Mouse (Mus musculus): ENCODE measurements around the gene Arnt2.

DNA sequence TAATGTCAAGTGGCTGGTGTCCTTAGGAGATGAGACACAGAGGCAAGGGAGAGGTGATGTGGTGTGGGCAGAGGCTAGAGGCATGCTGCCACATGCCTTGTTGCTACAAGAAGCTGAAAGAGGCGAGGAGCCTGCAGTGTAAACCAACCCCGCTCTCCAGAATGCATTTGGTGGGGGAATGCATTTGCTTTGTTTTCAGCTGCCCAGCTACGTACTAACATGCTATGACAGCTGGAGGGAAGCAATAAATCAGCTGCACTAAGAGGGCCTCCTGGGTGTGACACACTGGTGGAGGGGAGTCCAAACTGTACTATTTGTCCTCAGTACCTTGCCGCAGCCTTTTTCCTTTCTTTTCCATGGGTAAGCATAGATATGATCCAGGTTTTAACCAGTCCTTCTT is 172.3 kb downstream of the Arnt2 start:
- TF ChIP-seq POLR2A (IDR thresholded peaks at IDR 0.05; ENCODE audit: insufficient read depth, low read depth, low read length), result no peak
- no peak for TF ChIP-seq CTCF (IDR thresholded peaks at IDR 0.05; ENCODE audit: insufficient read depth, low read depth, low read length)

Measured in olfactory bulb, adult 2 months (tissue).